Mouse (Mus musculus) yolk sac, embryonic 10.5 days (tissue): ENCODE data around the gene Slk.
A peak's percentile ranks its signal among the peaks of the same experiment; 100 is the strongest.
"Not testable (repeated sequence)": the region's sequence is repeated elsewhere in the genome, so short reads cannot be mapped to it uniquely, and the experiment has no call there.

ENCODE experiments used
- DNase-seq: peaks from one replicate; pipeline ENCODE4 v3.0.0-alpha.2; 2017; ENCODE audit warnings: low spot score

The Slk gene

DNA sequence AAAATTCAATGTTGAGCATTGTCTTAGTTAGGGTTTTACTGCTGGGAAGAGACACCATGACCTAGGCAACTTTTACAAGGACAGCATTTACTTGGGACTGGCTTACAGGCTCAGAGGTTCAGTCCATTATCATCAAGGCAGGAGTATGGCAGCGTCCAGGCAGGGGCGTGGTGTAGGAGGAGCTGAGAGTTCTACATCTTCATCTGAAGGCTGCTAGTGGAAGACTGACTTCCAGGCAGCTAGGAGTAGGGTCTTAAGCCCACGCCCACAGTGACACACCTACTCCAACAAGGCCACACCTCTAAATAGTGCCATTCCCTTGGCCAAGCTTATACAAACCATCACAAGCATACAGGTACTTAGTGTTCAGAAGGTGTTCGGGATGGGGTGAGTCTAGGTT is 7.5 kb upstream of the Slk start:
- not testable (repeated sequence) for DNase-seq

DNA sequence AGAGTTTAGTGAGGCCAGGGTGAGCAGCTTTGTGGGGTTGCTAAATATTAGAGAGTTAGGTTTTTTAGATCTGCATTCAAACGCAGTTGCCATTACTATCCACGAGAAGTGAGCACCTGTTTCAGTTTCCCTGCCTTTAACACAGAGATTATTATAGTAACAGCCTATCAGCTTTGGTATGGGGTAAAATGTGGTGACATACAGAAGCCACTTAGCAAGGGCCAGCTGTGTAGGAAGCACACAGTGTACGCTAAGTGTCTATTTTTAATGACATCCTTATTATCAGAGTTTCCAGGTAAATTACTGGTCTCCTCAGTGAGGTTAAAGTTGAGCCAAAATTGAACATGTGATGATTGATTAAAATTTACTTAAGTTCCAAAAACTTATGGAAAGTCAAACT is 5.8 kb upstream of the Slk start:
- no peak for DNase-seq

- peak; percentile 59 for DNase-seq
These were observed 775 bp upstream of the Slk start for GRCm38 (mm10) chr19:47578581-47579224.

- peak; percentile 38 for DNase-seq
These were observed 532 bp downstream of the Slk start for GRCm38 (mm10) chr19:47579788-47580631.

DNA sequence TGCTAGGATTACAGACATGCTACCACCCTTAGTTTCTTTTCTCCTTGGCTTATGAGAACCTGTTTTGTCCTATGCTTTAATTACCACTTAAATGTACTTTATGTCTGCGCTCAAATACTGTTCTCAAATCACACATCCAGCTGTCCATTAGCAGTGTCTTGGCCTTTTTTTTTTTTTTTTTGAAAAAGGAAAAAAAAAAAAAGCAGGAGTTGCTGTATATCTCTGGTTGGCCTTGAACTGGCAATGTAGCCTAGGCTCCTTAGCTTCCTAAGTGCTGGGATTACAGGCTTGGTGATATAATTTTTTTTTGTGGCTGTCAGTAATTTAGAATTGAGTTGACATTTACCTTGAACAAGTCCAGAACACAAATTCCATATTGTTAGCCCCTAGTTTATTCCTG is 6.3 kb downstream of the Slk start:
- DNase-seq: no peak

GRCm38 (mm10) chr19:47587009-47587408 is 7.5 kb downstream of the Slk start:
- DNase-seq: no peak

DNA sequence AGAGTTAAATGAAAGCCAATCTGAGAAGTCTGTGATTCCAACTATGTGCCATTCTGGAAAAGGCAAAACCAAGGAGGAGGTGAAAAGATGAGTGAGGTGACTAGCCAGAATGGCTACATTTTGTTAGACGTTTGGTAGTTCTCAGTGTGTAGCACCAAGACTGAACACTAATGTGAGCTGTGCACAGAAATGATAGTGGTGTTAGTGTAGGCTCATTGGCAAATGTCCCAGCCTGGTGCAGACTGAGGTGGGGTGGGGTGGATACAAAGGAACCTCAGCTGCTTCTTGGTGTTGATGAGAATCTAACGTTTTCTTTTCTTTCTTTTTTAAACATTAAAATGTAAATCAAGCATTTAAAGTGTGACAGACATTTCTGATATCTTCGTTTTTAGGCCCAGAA is 29.0 kb downstream of the Slk start:
- DNase-seq: no peak

DNA sequence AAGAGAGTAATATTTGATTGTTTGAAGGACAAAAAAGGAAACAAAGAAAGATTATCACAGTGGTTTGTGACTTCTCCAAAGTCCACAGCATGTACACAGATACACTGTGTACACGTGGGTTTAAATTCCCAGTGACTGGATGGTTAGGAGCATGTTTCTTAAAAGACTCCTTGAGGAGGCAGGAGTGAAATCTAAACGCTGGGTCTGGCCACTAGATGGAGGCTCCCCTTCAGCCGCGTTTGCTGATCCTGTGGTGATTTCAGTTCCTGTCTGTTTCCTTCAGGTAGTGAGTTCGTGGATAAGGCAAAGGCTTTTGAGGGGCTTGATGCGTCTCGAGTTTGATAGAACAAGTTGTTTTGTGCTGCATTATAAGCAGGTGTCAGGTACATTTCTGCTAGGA is 34.0 kb downstream of the Slk start:
- DNase-seq: no peak

DNA sequence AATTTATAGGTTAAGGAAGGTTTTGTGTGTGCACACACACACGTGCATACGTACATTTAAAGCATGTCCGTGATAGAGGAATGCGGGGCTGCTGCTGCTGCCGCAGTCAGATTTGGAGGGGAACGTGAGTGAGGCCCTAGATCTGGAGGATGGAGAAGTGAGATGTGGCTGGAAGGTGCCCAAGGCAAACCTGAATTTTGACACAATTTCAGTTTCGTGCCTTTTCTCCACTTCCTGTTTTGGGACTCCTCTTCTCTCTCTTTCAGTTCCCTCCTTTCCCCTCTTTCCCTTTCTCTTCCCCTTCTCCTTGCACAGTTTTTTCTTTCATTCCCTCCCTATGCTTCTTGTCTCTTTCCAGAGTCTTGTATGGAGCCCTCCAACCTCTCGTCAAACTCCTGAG is 42.0 kb downstream of the Slk start:
- no peak for DNase-seq

DNA sequence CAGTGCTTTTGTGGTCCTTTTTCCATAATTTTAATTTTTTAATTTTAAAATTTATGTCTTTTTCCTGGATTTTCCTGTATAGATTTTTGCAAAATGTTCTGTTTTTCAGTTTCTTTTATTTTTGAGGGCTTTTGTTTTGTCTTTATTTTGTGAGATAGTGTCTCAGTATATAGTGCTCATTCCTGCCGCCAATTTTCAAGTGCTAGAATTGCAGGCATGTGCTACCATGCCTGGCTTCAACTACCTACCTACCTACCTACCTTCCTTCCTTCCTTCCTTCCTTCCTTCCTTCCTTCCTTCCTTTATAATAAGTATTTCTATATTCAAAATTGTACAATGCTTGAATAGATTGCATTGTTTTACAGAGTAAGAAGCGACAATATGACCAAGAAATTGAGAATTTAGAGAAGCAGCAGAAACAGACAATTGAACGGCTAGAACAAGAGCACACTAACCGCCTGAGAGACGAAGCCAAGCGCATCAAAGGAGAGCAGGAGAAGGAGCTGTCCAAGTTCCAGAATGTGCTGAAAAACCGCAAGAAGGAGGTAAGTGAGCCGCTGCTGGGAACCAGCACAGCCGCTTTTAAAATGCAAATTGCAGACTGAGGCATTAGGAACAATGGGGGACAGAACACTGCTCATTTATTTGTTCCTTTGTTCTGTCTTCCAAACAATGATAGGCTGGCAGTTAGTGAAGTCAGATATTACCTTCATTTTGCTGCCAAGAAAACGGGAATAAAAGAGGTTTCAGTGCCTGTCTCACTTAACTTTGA is 45.6 kb downstream of the Slk start:
- DNase-seq: no peak

GRCm38 (mm10) chr19:47627450-47627849 is 48.0 kb downstream of the Slk start:
- no peak for DNase-seq

GRCm38 (mm10) chr19:47629068-47629467 is 49.6 kb downstream of the Slk start:
- no peak for DNase-seq

GRCm38 (mm10) chr19:47630381-47630780 is 50.9 kb downstream of the Slk start:
- DNase-seq: no peak

DNA sequence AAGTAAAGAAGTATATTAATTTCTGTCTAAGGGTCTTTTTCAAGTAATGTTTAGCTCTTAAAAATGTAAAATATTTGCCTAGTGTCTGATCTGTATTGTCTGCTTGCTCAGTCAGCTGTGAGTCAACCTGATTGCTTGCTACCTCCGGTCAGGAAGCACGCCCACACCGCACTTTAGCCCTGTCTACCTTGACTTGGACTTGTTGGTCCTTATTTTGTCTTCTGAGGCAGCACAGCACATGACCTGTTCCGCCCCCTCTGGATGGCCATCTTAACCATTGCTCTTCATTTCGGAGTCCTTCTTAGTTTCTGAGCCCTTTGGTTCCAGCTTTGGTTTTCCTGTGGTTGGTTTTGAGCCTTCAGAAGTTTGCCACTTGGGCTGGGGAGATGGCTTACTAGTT is 52.3 kb downstream of the Slk start:
- peak; percentile 68 for DNase-seq

DNA sequence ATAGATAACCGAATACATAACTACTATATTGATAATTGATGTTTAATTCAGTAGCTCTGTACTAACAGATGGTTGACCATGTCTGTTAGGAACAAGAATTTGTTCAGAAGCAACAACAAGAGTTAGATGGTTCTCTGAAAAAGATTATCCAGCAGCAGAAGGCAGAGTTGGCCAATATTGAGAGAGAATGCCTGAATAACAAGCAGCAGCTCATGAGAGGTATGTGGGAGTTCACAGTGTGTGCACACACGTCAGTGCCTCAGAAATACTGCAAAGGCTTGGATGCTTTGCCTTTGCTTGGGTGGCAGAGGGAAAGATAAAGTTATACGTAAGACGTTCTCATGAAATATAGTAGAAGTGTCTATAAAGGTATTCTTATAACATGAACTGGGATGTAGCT is 55.9 kb downstream of the Slk start:
- DNase-seq: no peak

DNA sequence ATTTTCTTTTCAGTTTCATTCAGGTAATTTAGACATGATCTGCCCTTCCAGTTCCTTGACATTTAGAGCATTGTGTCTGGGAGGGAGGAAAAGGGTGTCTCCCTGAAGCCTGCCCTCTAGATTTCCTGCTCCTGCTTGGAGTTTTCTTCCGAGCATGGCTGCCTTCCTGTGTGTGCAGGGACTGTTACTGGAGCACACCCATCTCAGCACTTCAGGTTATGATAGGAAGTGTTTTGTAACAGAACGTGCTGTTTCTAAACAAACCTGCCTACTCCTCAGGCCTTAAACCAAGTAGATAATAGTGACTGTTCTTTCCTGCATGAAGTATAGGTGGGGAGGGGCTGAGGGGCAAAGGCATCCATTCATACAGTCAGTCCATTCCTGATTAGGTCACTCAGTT is 64.4 kb downstream of the Slk start:
- DNase-seq: no peak

DNA sequence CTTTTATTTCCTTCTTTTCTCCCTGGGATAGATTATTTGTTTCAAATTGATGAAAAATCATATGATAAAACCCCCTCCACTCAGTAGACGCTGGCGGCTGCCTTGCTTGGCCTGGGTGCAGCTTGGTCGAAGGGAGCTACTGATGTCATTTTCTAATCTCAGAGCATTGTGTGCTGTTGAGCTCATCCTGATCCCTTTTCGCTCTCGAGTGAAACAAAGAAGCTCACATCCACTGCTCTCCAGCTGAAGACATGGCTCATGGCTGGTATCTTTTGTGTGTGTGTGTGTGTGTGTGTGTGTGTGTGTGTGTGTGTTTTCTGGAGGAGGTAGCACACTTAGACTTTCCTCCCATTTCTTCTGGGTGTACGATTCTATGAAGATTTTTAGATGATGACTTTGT is 66.1 kb downstream of the Slk start:
- no peak for DNase-seq

DNA sequence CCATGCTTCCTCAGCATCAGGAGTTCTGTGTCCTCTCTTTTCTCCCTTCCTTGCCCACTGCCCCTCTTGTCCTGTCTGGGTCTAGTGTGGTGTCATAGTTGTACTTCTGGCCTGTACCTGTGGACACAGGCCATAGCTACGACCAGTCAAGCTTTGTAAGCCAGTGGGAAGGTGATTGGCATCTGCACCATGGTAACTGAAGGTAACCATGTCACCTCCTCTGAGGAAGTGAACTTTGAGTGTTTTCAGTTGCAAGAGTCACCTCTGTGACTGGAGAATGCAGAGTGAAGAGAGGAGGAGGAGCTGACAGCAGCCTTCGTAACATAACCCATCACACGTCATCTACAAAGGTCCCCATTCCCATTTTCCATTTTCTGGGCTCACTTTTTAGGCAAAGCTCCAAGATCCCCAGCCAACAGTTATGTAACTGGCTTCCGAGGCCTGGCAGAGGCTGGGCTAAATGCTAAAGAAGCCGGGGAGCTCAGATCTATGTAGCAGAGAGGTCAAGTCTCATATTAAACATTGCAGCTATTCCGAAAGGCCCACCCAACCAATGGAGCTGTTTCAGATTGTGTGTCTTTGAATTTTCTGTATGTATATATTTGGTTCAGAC is 67.1 kb downstream of the Slk start:
- DNase-seq: no peak

GRCm38 (mm10) chr19:47649071-47649470 is 69.6 kb downstream of the Slk start:
- DNase-seq: no peak

- no peak for DNase-seq
These were observed 71.1 kb downstream of the Slk start for GRCm38 (mm10) chr19:47650366-47651159.

- no peak for DNase-seq
These were observed 71.6 kb downstream of the Slk start for GRCm38 (mm10) chr19:47651160-47651480.

- no peak for DNase-seq
These were observed 72.8 kb downstream of the Slk start for GRCm38 (mm10) chr19:47652255-47652654.
